Mouse (Mus musculus) kidney, adult 2 months (tissue): ENCODE results near the gene Slco4a1.

Source experiments
- CTCF ChIP-seq: fragments of 200-500 bp; conservative IDR thresholded peaks from 2 replicates; pipeline ENCODE4 v1.5.1; 2011; ENCODE audit warnings: low read depth, mild to moderate bottlenecking, control low read depth, low read length, moderate library complexity, mixed read lengths; ENCODE audit not compliant: insufficient read depth, insufficient read length
- POLR2A ChIP-seq: fragments of 200-500 bp; IDR thresholded peaks from one replicate; pipeline ENCODE4 v1.6.1; 2011; ENCODE audit warnings: low read depth, low read length, control low read depth

- TF ChIP-seq POLR2A (no peak), CTCF (no peak)
Observed at GRCm38 (mm10) chr2:180410432-180410831, 45.6 kb upstream of the Slco4a1 start.
